Mouse (Mus musculus): ENCODE measurements around the gene Cnot6. TPM values are rescaled to one million over a fixed set of nuclear protein-coding genes. Genes with fewer than 3 reads are reported as not detected.

Gene Cnot6
- total and polyA plus RNA-seq, 2 experiments, result 6.0 to 20.7 TPM

DNA sequence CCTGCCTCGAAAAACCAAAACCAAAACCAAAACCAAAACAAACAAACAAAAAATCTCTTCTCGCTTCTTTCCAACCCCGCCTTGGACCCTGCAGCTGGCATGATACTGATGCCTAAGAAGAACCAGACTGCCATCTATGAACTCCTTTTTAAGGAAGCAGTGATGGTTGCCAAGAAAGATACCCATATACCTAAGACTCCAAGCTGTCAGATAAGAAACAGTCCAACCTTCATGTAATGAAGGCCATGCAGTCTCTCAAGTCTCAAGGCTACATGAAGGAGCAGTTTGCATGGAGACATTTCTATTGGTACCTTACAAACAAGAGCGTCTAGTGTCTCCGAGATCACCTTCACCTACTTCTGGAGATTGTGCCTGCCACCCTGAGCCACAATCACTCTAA is 14.7 kb downstream of the Cnot6 start:
- Histone ChIP-seq H3K79me2 (ENCODE audit: control insufficient read depth, insufficient read depth, low read length) (peaks cover 24% of the 10 kb centered on the region; the same call in 1 of the 2 replicates), H3K4me3 (ENCODE audit: insufficient read depth, low read depth, low read length) (no peak overlapping the region), H3K4me1 (ENCODE audit: control insufficient read depth, insufficient read depth, low read length) (peaks cover 5% of the 10 kb centered on the region; the same call in 1 of the 2 replicates), H3K27me3 (ENCODE audit: control insufficient read depth, insufficient read depth, low read length) (no peaks in the 10 kb centered on the region), H3K9ac (ENCODE audit: low read depth, low read length) (no peak overlapping the region), H3K27ac (replicated peaks; ENCODE audit: insufficient read depth, low read depth, low read length) (no peak overlapping the region), H3K36me3 (ENCODE audit: control insufficient read depth, insufficient read depth, low read length) (peaks cover 22% of the 10 kb centered on the region)
- 61% methylated on average over 5 of the region's 5 CpGs for WGBS
- TF ChIP-seq POLR2A (IDR thresholded peaks at IDR 0.05; ENCODE audit: extremely low read depth, insufficient read depth, low read length) (no peak), CTCF (IDR thresholded peaks at IDR 0.05; ENCODE audit: low read depth, low read length) (no peak)
- no peak for DNase-seq (ENCODE audit: extremely low read depth, low read depth, low spot score)

DNA sequence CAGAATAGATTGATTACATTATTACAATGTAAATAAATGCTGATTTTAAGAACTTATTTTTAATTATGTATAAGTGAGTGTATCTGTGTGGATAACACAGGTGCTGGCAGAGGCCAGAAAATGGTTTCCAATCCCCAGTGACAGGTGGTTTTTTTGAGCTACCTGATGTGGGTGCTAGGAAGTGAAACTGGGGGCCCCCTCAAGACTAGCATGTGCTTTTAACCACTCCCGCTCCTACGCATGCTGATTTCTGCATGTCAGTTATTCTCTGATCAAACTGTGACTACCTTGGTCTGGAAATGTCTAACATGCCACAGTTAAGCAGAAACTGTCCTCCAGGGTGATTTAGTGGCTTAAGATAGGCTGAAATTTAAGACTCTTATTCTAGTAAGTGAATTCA is 16.1 kb downstream of the Cnot6 start:
- H3K9ac ChIP-seq (ENCODE audit: low read depth, low read length), result no peak overlapping the region
- H3K36me3 ChIP-seq (ENCODE audit: control insufficient read depth, insufficient read depth, low read length), result peaks cover 13% of the 10 kb centered on the region
- no peak for TF ChIP-seq CTCF (IDR thresholded peaks at IDR 0.05; ENCODE audit: low read depth, low read length)
- TF ChIP-seq POLR2A (IDR thresholded peaks at IDR 0.05; ENCODE audit: extremely low read depth, insufficient read depth, low read length), result no peak
- no peaks in the 10 kb centered on the region for H3K27me3 ChIP-seq (ENCODE audit: control insufficient read depth, insufficient read depth, low read length)
- H3K4me3 ChIP-seq (ENCODE audit: insufficient read depth, low read depth, low read length), result no peak overlapping the region
- no peak overlapping the region for H3K27ac ChIP-seq (replicated peaks; ENCODE audit: insufficient read depth, low read depth, low read length)
- H3K79me2 ChIP-seq (ENCODE audit: control insufficient read depth, insufficient read depth, low read length), result peaks cover 23% of the 10 kb centered on the region; the same call in 1 of the 2 replicates
- WGBS, result 99% methylated on average over 2 of the region's 2 CpGs
- no peak for DNase-seq (ENCODE audit: extremely low read depth, low read depth, low spot score)
- peaks cover 5% of the 10 kb centered on the region; the same call in 1 of the 2 replicates for H3K4me1 ChIP-seq (ENCODE audit: control insufficient read depth, insufficient read depth, low read length)

DNA sequence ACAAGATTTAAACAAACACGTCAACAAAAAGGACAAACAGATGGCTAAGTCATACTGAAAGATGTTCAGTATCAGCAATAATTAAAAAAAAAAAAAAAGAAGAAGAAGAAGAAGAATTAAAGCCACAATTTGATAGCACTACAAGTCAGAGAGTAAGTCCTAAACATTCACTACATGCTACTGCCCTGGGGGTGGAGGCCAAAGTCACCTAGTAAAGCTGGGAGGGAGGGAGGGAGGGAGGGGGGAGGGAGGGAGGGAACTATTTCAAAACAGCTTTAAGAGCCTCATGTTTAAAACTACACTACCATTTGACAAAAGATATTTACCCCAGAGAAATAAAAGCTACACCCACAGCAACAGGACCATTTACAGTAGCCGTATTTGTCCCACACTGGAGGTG is 16.8 kb downstream of the Cnot6 start:
- Histone ChIP-seq H3K4me1 (ENCODE audit: control insufficient read depth, insufficient read depth, low read length) (peaks cover 5% of the 10 kb centered on the region; the same call in 1 of the 2 replicates), H3K4me3 (ENCODE audit: insufficient read depth, low read depth, low read length) (no peak overlapping the region), H3K9ac (ENCODE audit: low read depth, low read length) (no peak overlapping the region), H3K79me2 (ENCODE audit: control insufficient read depth, insufficient read depth, low read length) (peaks cover 19% of the 10 kb centered on the region; the same call in 1 of the 2 replicates), H3K27me3 (ENCODE audit: control insufficient read depth, insufficient read depth, low read length) (no peaks in the 10 kb centered on the region), H3K27ac (replicated peaks; ENCODE audit: insufficient read depth, low read depth, low read length) (no peak overlapping the region), H3K36me3 (ENCODE audit: control insufficient read depth, insufficient read depth, low read length) (peaks cover 8% of the 10 kb centered on the region; the same call in 1 of the 2 replicates)
- TF ChIP-seq CTCF (IDR thresholded peaks at IDR 0.05; ENCODE audit: low read depth, low read length) (no peak), POLR2A (IDR thresholded peaks at IDR 0.05; ENCODE audit: extremely low read depth, insufficient read depth, low read length) (no peak)
- WGBS, result 76% methylated on average over 2 of the region's 2 CpGs
- DNase-seq (ENCODE audit: extremely low read depth, low read depth, low spot score), result peak; percentile 21

DNA sequence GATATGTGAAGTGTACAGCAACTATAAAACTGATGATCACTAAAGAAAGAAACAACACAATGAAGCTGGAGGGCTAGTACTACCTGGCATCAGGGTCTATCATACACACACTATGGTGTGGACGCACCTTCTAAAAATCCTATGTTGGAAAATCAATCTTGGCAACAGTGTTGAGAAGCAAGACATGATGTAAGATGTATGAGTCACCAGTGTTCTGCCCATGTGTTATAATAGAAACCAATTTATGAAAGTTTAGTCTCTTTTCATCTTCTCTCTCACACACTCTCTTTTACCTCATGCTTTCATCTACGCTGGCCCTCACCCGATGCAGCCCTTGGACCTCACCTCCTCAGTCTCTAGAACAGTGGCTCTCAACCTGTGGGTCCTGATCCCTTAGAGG is 17.5 kb downstream of the Cnot6 start:
- Histone ChIP-seq H3K9ac (ENCODE audit: low read depth, low read length) (no peak overlapping the region), H3K79me2 (ENCODE audit: control insufficient read depth, insufficient read depth, low read length) (peaks cover 23% of the 10 kb centered on the region; the same call in 1 of the 2 replicates), H3K36me3 (ENCODE audit: control insufficient read depth, insufficient read depth, low read length) (peaks cover 10% of the 10 kb centered on the region; the same call in 1 of the 2 replicates), H3K4me1 (ENCODE audit: control insufficient read depth, insufficient read depth, low read length) (peaks cover 5% of the 10 kb centered on the region; the same call in 1 of the 2 replicates), H3K27ac (replicated peaks; ENCODE audit: insufficient read depth, low read depth, low read length) (no peak overlapping the region), H3K4me3 (ENCODE audit: insufficient read depth, low read depth, low read length) (no peak overlapping the region), H3K27me3 (ENCODE audit: control insufficient read depth, insufficient read depth, low read length) (no peaks in the 10 kb centered on the region)
- no peak for DNase-seq (ENCODE audit: extremely low read depth, low read depth, low spot score)
- 77% methylated on average over 3 of the region's 3 CpGs for WGBS
- TF ChIP-seq CTCF (IDR thresholded peaks at IDR 0.05; ENCODE audit: low read depth, low read length) (no peak), POLR2A (IDR thresholded peaks at IDR 0.05; ENCODE audit: extremely low read depth, insufficient read depth, low read length) (no peak)

DNA sequence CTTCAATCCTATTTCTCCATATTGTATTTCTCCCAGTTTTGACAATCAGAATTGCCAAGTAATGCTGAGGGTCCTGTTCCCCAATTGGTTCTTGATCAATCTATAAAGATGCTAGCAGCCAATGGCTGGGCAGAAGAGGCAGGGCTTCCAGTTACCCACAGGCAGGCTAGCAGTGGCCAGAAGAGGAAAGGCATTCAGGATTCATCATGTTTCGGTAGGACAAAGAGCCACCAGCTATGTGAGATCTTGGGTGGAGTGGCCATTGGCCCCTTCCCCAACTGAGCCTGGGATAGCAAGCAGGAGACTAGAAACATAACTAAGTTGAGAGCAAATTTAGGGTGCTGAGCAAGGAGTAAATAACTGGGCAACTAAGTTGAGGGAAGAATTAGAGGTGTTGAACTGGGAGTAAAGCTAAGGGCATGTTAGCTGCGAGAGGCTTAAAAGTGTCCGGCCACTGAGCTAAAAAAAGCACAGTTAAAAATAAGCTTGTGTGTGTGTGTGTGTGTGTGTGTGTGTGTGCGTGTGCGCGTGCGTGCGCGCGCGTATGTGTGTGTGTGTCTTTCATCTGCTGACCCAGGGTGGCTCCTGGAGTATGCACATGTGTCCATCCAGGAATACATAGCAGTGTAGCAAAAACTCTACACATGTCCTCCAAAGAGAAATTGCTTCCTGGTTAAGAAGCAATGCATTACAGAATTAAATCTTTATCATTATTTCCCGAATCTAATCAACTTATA is 28.1 kb downstream of the Cnot6 start:
- H3K27me3 ChIP-seq (ENCODE audit: control insufficient read depth, insufficient read depth, low read length), result no peaks in the 10 kb centered on the region
- no peaks in the 10 kb centered on the region for H3K79me2 ChIP-seq (ENCODE audit: control insufficient read depth, insufficient read depth, low read length)
- no peaks in the 10 kb centered on the region for H3K4me1 ChIP-seq (ENCODE audit: control insufficient read depth, insufficient read depth, low read length)
- peaks cover 50% of the 10 kb centered on the region for H3K36me3 ChIP-seq (ENCODE audit: control insufficient read depth, insufficient read depth, low read length)
- no peak overlapping the region for H3K9ac ChIP-seq (ENCODE audit: low read depth, low read length)
- H3K4me3 ChIP-seq (ENCODE audit: insufficient read depth, low read depth, low read length), result no peak overlapping the region
- TF ChIP-seq CTCF (IDR thresholded peaks at IDR 0.05; ENCODE audit: low read depth, low read length) (no peak), POLR2A (IDR thresholded peaks at IDR 0.05; ENCODE audit: extremely low read depth, insufficient read depth, low read length) (no peak)
- WGBS, result 94% methylated on average over 12 of the region's 12 CpGs
- DNase-seq (ENCODE audit: extremely low read depth, low read depth, low spot score), result no peak
- no peak overlapping the region for H3K27ac ChIP-seq (replicated peaks; ENCODE audit: insufficient read depth, low read depth, low read length)

DNA sequence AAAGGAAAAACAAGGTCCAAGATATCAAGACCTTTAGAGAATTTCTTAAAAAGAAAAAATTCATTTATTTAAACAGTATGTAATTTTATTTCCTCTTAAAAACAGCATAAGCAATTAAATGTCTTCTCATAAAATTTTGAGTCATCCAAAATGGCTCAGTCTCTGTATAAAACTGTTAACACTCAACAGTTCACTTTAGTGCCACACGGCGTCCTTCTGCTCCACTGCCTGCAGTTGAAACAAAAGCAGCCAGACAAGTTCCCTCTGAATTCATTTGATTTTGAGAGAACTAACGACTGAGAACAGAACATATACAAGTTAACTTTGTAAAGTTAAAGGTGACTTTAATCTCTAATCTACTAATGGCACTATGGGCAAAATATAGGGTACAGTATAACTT is 39.1 kb downstream of the Cnot6 start:
- 83% methylated on average over 3 of the region's 3 CpGs for WGBS
- no peak for DNase-seq (ENCODE audit: extremely low read depth, low read depth, low spot score)
- no peaks in the 10 kb centered on the region for H3K27me3 ChIP-seq (ENCODE audit: control insufficient read depth, insufficient read depth, low read length)

More for the DNA sequence above, 39.1 kb downstream of the Cnot6 start:
- Histone ChIP-seq H3K4me1 (ENCODE audit: control insufficient read depth, insufficient read depth, low read length) (no peaks in the 10 kb centered on the region), H3K4me3 (ENCODE audit: insufficient read depth, low read depth, low read length) (no peak overlapping the region), H3K79me2 (ENCODE audit: control insufficient read depth, insufficient read depth, low read length) (no peaks in the 10 kb centered on the region), H3K36me3 (ENCODE audit: control insufficient read depth, insufficient read depth, low read length) (peaks cover 30% of the 10 kb centered on the region; the same call in 1 of the 2 replicates), H3K9ac (ENCODE audit: low read depth, low read length) (no peak overlapping the region), H3K27ac (replicated peaks; ENCODE audit: insufficient read depth, low read depth, low read length) (no peak overlapping the region)
- no peak for TF ChIP-seq CTCF (IDR thresholded peaks at IDR 0.05; ENCODE audit: low read depth, low read length)
- TF ChIP-seq POLR2A (IDR thresholded peaks at IDR 0.05; ENCODE audit: extremely low read depth, insufficient read depth, low read length), result no peak

All from liver, adult 2 months (tissue).